Mouse (Mus musculus) intestine, embryonic 16.5 days (tissue): ENCODE measurements at regions not wholly inside any gene's neighbourhood (a gene's known extent, or its start where the extent isn't known, plus 50 kb on each side); places are given as distances from the start of the nearest gene placed in this dataset.

Experiments
- ATAC-seq: fragments of 200-750 bp; cut with Nextera tagmentation; 2 replicates; pipeline ENCODE4 v1.8.0; 2017; ENCODE audit warnings: moderate TSS enrichment, moderate library complexity
- H3K27ac ChIP-seq: fragments of 300-500 bp; sonication (generic); 2 replicates; pipeline ENCODE4 v1.5.1; 2014; ENCODE audit warnings: mild to moderate bottlenecking, low read length
- H3K27me3 ChIP-seq: fragments of 300-500 bp; sonication (generic); replicated peaks from 2 replicates; pipeline ENCODE4 v1.6.1; 2014; ENCODE audit warnings: low read length, control low read depth, mixed read lengths; ENCODE audit not compliant: control insufficient read depth, insufficient read depth
- H3K36me3 ChIP-seq: fragments of 300-500 bp; sonication (generic); 2 replicates; pipeline ENCODE4 v1.6.1; 2014; ENCODE audit warnings: low read length, control low read depth; ENCODE audit not compliant: control insufficient read depth, insufficient read depth
- H3K4me1 ChIP-seq: fragments of 300-500 bp; sonication (generic); 2 replicates; pipeline ENCODE4 v1.6.1; 2014; ENCODE audit warnings: low read length, control low read depth, mixed read lengths; ENCODE audit not compliant: control insufficient read depth, insufficient read depth
- H3K4me2 ChIP-seq: fragments of 300-500 bp; sonication (generic); 2 replicates; pipeline ENCODE4 v1.6.1; 2014; ENCODE audit warnings: low read depth, low read length, control low read depth
- H3K4me3 ChIP-seq: fragments of 300-500 bp; sonication (generic); 2 replicates; pipeline ENCODE4 v1.5.1; 2014; ENCODE audit warnings: mild to moderate bottlenecking, low read length
- H3K9ac ChIP-seq: fragments of 300-500 bp; sonication (generic); 2 replicates; pipeline ENCODE4 v1.6.1; 2014; ENCODE audit warnings: low read depth, low read length
- H3K9me3 ChIP-seq: fragments of 300-500 bp; sonication (generic); 2 replicates; pipeline ENCODE4 v1.6.1; 2016; ENCODE audit warnings: low read length, control low read depth; ENCODE audit not compliant: control insufficient read depth
- WGBS: fragments of 180-500 bp; shearing (Covaris S2); extraction: QIAGEN DNeasy Blood & Tissue Kit; methylation state at CpG from one replicate; pipeline ENCODE4 v1.1.7; 2014; 5-methylcytosine and 5-hydroxymethylcytosine counted together

GRCm38 (mm10) chr19:16075512-16076086 is 57.0 kb upstream of the Gnaq start:
- ATAC-seq: no peak
- no peak overlapping the region for H3K4me3 ChIP-seq
- no peaks in the 10 kb centered on the region for H3K27me3 ChIP-seq
- no peaks in the 10 kb centered on the region for H3K36me3 ChIP-seq
- H3K27ac ChIP-seq: no peak overlapping the region
- 44% methylated on average over 2 of the region's 2 CpGs for WGBS
- H3K9me3 ChIP-seq: peaks cover 4% of the 10 kb centered on the region; the same call in 1 of the 2 replicates
- H3K4me2 ChIP-seq: no peak overlapping the region
- H3K4me1 ChIP-seq: 0 out of 2 replicates have a peak, but pooled peaks cover 2% of the 10 kb centered on the region
- H3K9ac ChIP-seq: no peak overlapping the region

- Histone ChIP-seq H3K36me3 (no peaks in the 10 kb centered on the region), H3K4me2 (no peak overlapping the region), H3K27me3 (no peaks in the 10 kb centered on the region), H3K27ac (no peak overlapping the region), H3K9me3 (peaks cover 4% of the 10 kb centered on the region; the same call in 1 of the 2 replicates), H3K4me1 (0 out of 2 replicates have a peak, but pooled peaks cover 2% of the 10 kb centered on the region), H3K4me3 (no peak overlapping the region), H3K9ac (no peak overlapping the region)
- 86% methylated on average over 1 of the region's 1 CpGs for WGBS
- no peak for ATAC-seq
These were observed 57.6 kb upstream of the Gnaq start for GRCm38 (mm10) chr19:16075026-16075425.

- H3K36me3 ChIP-seq: no peaks in the 10 kb centered on the region
- no peak overlapping the region for H3K4me2 ChIP-seq
- 80% methylated on average over 6 of the region's 6 CpGs for WGBS
- peaks cover 7% of the 10 kb centered on the region; the same call in 1 of the 2 replicates for H3K4me1 ChIP-seq
- no peak overlapping the region for H3K4me3 ChIP-seq
- H3K9ac ChIP-seq: no peak overlapping the region
- peaks cover 4% of the 10 kb centered on the region; the same call in 1 of the 2 replicates for H3K9me3 ChIP-seq
- no peak for ATAC-seq
- H3K27me3 ChIP-seq: no peaks in the 10 kb centered on the region
- no peak overlapping the region for H3K27ac ChIP-seq
These were observed 65.3 kb upstream of the Gnaq start for GRCm38 (mm10) chr19:16067314-16067713.

- Histone ChIP-seq H3K9ac (no peak overlapping the region), H3K4me3 (no peak overlapping the region), H3K36me3 (no peaks in the 10 kb centered on the region), H3K27ac (no peak overlapping the region), H3K4me2 (no peak overlapping the region), H3K27me3 (no peaks in the 10 kb centered on the region), H3K9me3 (no peaks in the 10 kb centered on the region), H3K4me1 (peaks cover 7% of the 10 kb centered on the region; the same call in 1 of the 2 replicates)
- 87% methylated on average over 3 of the region's 3 CpGs for WGBS
- ATAC-seq: no peak
These were observed 67.7 kb upstream of the Gnaq start for GRCm38 (mm10) chr19:16064911-16065310.

- Histone ChIP-seq H3K9me3 (no peaks in the 10 kb centered on the region), H3K4me3 (peak overlapping the region; percentile 25), H3K9ac (peak overlapping the region; percentile 68), H3K27ac (no peak overlapping the region), H3K4me2 (peak overlapping the region; percentile 56), H3K27me3 (no peaks in the 10 kb centered on the region), H3K4me1 (peaks cover 7% of the 10 kb centered on the region; the same call in 1 of the 2 replicates), H3K36me3 (no peaks in the 10 kb centered on the region)
- 13% methylated on average over 12 of the region's 12 CpGs for WGBS
- peak; percentile 77 for ATAC-seq
These were observed 68.6 kb upstream of the Gnaq start for GRCm38 (mm10) chr19:16063916-16064580.

GRCm38 (mm10) chr19:16063533-16063915 is 69.1 kb upstream of the Gnaq start:
- peak overlapping the region; percentile 43 for H3K4me2 ChIP-seq
- H3K27ac ChIP-seq: no peak overlapping the region
- H3K4me3 ChIP-seq: peak overlapping the region; percentile 8
- H3K27me3 ChIP-seq: no peaks in the 10 kb centered on the region
- ATAC-seq: 0 out of 2 replicates have a peak, but pooled peaks have one; percentile 31
- H3K36me3 ChIP-seq: no peaks in the 10 kb centered on the region
- H3K9me3 ChIP-seq: no peaks in the 10 kb centered on the region
- H3K9ac ChIP-seq: 0 out of 2 replicates have a peak overlapping the region, but pooled peaks have one; percentile 11
- H3K4me1 ChIP-seq: peaks cover 7% of the 10 kb centered on the region; the same call in 1 of the 2 replicates
- 41% methylated on average over 8 of the region's 8 CpGs for whole genome bisulfite sequencing

- no peak for ATAC-seq
- H3K27ac ChIP-seq: no peak overlapping the region
- H3K4me1 ChIP-seq: peaks cover 7% of the 10 kb centered on the region; the same call in 1 of the 2 replicates
- no peaks in the 10 kb centered on the region for H3K9me3 ChIP-seq
- H3K4me3 ChIP-seq: no peak overlapping the region
- 81% methylated on average over 11 of the region's 11 CpGs for WGBS
- H3K9ac ChIP-seq: no peak overlapping the region
- H3K36me3 ChIP-seq: no peaks in the 10 kb centered on the region
- no peaks in the 10 kb centered on the region for H3K27me3 ChIP-seq
- H3K4me2 ChIP-seq: no peak overlapping the region
These were observed 70.8 kb upstream of the Gnaq start for GRCm38 (mm10) chr19:16061821-16062220.

GRCm38 (mm10) chr19:16059026-16059425 is 73.6 kb upstream of the Gnaq start:
- Histone ChIP-seq H3K27me3 (no peaks in the 10 kb centered on the region), H3K9ac (no peak overlapping the region), H3K4me1 (peaks cover 4% of the 10 kb centered on the region; the same call in 1 of the 2 replicates), H3K36me3 (no peaks in the 10 kb centered on the region), H3K9me3 (no peaks in the 10 kb centered on the region), H3K4me3 (no peak overlapping the region), H3K4me2 (no peak overlapping the region), H3K27ac (no peak overlapping the region)
- 89% methylated on average over 4 of the region's 4 CpGs for WGBS
- ATAC-seq: no peak

GRCm38 (mm10) chr19:16050220-16051055 is 65.6 kb upstream of the Cep78 start:
- WGBS: 16% methylated on average over 18 of the region's 18 CpGs
- peak overlapping the region; percentile 34 for H3K27ac ChIP-seq
- H3K36me3 ChIP-seq: no peaks in the 10 kb centered on the region
- no peaks in the 10 kb centered on the region for H3K9me3 ChIP-seq
- no peaks in the 10 kb centered on the region for H3K4me1 ChIP-seq
- H3K27me3 ChIP-seq: no peaks in the 10 kb centered on the region
- peak overlapping the region; percentile 8; the same call in 1 of the 2 replicates for H3K9ac ChIP-seq
- peak overlapping the region; percentile 61 for H3K4me2 ChIP-seq
- peak; percentile 62 for ATAC-seq
- peak overlapping the region; percentile 43 for H3K4me3 ChIP-seq
